Mouse (Mus musculus): Measurements from ENCODE around the gene F12.

GRCm38 (mm10) chr13:55449679-55450441 lies 23.3 kb upstream of the F12 start:
- no peak for TF ChIP-seq CTCF (IDR thresholded peaks at IDR 0.05; ENCODE audit: insufficient read depth, low read depth, low read length)
- no peak for TF ChIP-seq POLR2A (IDR thresholded peaks at IDR 0.05; ENCODE audit: insufficient read depth, low read depth, low read length)

All from olfactory bulb, adult 2 months (tissue).